Mouse (Mus musculus): Measurements from ENCODE around the gene Lbh. TPM values are rescaled to one million over a fixed set of nuclear protein-coding genes. Genes with fewer than 3 reads are reported as not detected.
A peak's percentile ranks its signal among the peaks of the same experiment; 100 is the strongest.

The Lbh gene
- polyA plus RNA-seq, 1 experiment from 2014 or later = 2.7 TPM

- 77% methylated on average over 9 of the region's 9 CpGs for WGBS
- Histone ChIP-seq H3K4me1 (replicated peaks; ENCODE audit: control insufficient read depth, insufficient read depth) (peaks cover 6% of the 10 kb centered on the region), H3K9ac (ENCODE audit: low read length) (no peak overlapping the region), H3K4me2 (replicated peaks; ENCODE audit: low read depth) (no peak overlapping the region), H3K9me3 (ENCODE audit: control insufficient read depth, low read length) (no peaks in the 10 kb centered on the region), H3K27ac (replicated peaks) (no peak overlapping the region), H3K27me3 (ENCODE audit: control insufficient read depth, insufficient read depth, low read length) (no peaks in the 10 kb centered on the region), H3K36me3 (ENCODE audit: control insufficient read depth, insufficient read depth, low read length) (peaks cover 2% of the 10 kb centered on the region; the same call in 1 of the 2 replicates), H3K4me3 (ENCODE audit: low read depth, low read length) (no peak overlapping the region)
- DNase-seq (ENCODE audit: low spot score) (no peak), ATAC-seq (ENCODE audit: low FRiP score, low TSS enrichment) (no peak)
- no peak for TF ChIP-seq EP300 (optimal IDR thresholded peaks at IDR 0.05)
- TF ChIP-seq CTCF (IDR thresholded peaks at IDR 0.05; ENCODE audit: low read depth) = no peak
Measured at GRCm38 (mm10) chr17:72937204-72937603, 19.1 kb downstream of the Lbh start.

- Histone ChIP-seq H3K27ac (replicated peaks) (no peak overlapping the region), H3K27me3 (ENCODE audit: control insufficient read depth, insufficient read depth, low read length) (no peaks in the 10 kb centered on the region), H3K4me1 (replicated peaks; ENCODE audit: control insufficient read depth, insufficient read depth) (peaks cover 6% of the 10 kb centered on the region), H3K9ac (ENCODE audit: low read length) (no peak overlapping the region), H3K9me3 (ENCODE audit: control insufficient read depth, low read length) (no peaks in the 10 kb centered on the region), H3K36me3 (ENCODE audit: control insufficient read depth, insufficient read depth, low read length) (peaks cover 2% of the 10 kb centered on the region; the same call in 1 of the 2 replicates), H3K4me3 (ENCODE audit: low read depth, low read length) (no peak overlapping the region), H3K4me2 (replicated peaks; ENCODE audit: low read depth) (no peak overlapping the region)
- no peak for DNase-seq (ENCODE audit: low spot score)
- no peak for TF ChIP-seq CTCF (IDR thresholded peaks at IDR 0.05; ENCODE audit: low read depth)
- no peak for TF ChIP-seq EP300 (optimal IDR thresholded peaks at IDR 0.05)
- ATAC-seq (ENCODE audit: low FRiP score, low TSS enrichment) = peak; percentile 43
- 60% methylated on average over 11 of the region's 11 CpGs for WGBS
Measured at GRCm38 (mm10) chr17:72938026-72938795, 20.1 kb downstream of the Lbh start.

GRCm38 (mm10) chr17:72938871-72939568 lies 20.9 kb downstream of the Lbh start:
- 72% methylated on average over 15 of the region's 15 CpGs for WGBS
- H3K27me3 ChIP-seq (ENCODE audit: control insufficient read depth, insufficient read depth, low read length) = no peaks in the 10 kb centered on the region
- no peak overlapping the region for H3K4me2 ChIP-seq (replicated peaks; ENCODE audit: low read depth)
- no peak overlapping the region for H3K27ac ChIP-seq (replicated peaks)
- peaks cover 2% of the 10 kb centered on the region; the same call in 1 of the 2 replicates for H3K36me3 ChIP-seq (ENCODE audit: control insufficient read depth, insufficient read depth, low read length)
- H3K9ac ChIP-seq (ENCODE audit: low read length) = no peak overlapping the region
- TF ChIP-seq CTCF (IDR thresholded peaks at IDR 0.05; ENCODE audit: low read depth) (no peak), EP300 (optimal IDR thresholded peaks at IDR 0.05) (no peak)
- ATAC-seq (ENCODE audit: low FRiP score, low TSS enrichment) (no peak), DNase-seq (ENCODE audit: low spot score) (no peak)
- peaks cover 6% of the 10 kb centered on the region for H3K4me1 ChIP-seq (replicated peaks; ENCODE audit: control insufficient read depth, insufficient read depth)
- no peak overlapping the region for H3K4me3 ChIP-seq (ENCODE audit: low read depth, low read length)
- H3K9me3 ChIP-seq (ENCODE audit: control insufficient read depth, low read length) = no peaks in the 10 kb centered on the region

- Histone ChIP-seq H3K4me3 (ENCODE audit: low read depth, low read length) (no peak overlapping the region), H3K4me1 (replicated peaks; ENCODE audit: control insufficient read depth, insufficient read depth) (peaks cover 6% of the 10 kb centered on the region), H3K9me3 (ENCODE audit: control insufficient read depth, low read length) (no peaks in the 10 kb centered on the region), H3K9ac (ENCODE audit: low read length) (no peak overlapping the region), H3K36me3 (ENCODE audit: control insufficient read depth, insufficient read depth, low read length) (peaks cover 2% of the 10 kb centered on the region; the same call in 1 of the 2 replicates), H3K27ac (replicated peaks) (no peak overlapping the region), H3K4me2 (replicated peaks; ENCODE audit: low read depth) (no peak overlapping the region), H3K27me3 (ENCODE audit: control insufficient read depth, insufficient read depth, low read length) (no peaks in the 10 kb centered on the region)
- ATAC-seq (ENCODE audit: low FRiP score, low TSS enrichment) (no peak), DNase-seq (ENCODE audit: low spot score) (no peak)
- 74% methylated on average over 6 of the region's 6 CpGs for WGBS
- TF ChIP-seq CTCF (IDR thresholded peaks at IDR 0.05; ENCODE audit: low read depth) (no peak), EP300 (optimal IDR thresholded peaks at IDR 0.05) (no peak)
Measured at GRCm38 (mm10) chr17:72939569-72939899, 21.4 kb downstream of the Lbh start.

DNA sequence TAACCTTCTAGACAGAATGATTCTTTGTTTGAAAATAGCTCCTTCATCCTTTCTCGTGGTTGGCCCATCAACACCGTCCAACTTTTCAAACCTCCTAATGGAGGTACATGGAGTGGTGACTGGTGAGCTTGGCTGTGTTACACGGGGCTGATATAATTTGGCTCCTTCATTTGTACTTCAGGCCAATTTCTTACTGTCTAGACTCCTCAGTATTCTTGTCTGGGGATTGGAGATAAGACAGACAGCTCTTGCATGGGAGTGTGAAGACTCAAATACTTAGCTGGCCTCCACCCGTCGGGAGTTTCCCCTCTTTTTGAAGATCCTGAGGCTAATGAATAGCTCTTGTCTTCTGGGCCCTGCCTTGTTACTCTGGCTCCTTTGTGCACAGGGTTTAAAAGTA lies 26.3 kb downstream of the Lbh start:
- WGBS = 71% methylated on average over 5 of the region's 5 CpGs
- no peak overlapping the region for H3K4me3 ChIP-seq (ENCODE audit: low read depth, low read length)
- H3K27me3 ChIP-seq (ENCODE audit: control insufficient read depth, insufficient read depth, low read length) = no peaks in the 10 kb centered on the region
- H3K27ac ChIP-seq (replicated peaks) = no peak overlapping the region
- H3K9me3 ChIP-seq (ENCODE audit: control insufficient read depth, low read length) = no peaks in the 10 kb centered on the region
- no peak for DNase-seq (ENCODE audit: low spot score)
- H3K36me3 ChIP-seq (ENCODE audit: control insufficient read depth, insufficient read depth, low read length) = peaks cover 2% of the 10 kb centered on the region; the same call in 1 of the 2 replicates
- no peaks in the 10 kb centered on the region for H3K4me1 ChIP-seq (replicated peaks; ENCODE audit: control insufficient read depth, insufficient read depth)
- no peak overlapping the region for H3K4me2 ChIP-seq (replicated peaks; ENCODE audit: low read depth)
- H3K9ac ChIP-seq (ENCODE audit: low read length) = no peak overlapping the region
- no peak for TF ChIP-seq EP300 (optimal IDR thresholded peaks at IDR 0.05)
- no peak for TF ChIP-seq CTCF (IDR thresholded peaks at IDR 0.05; ENCODE audit: low read depth)
- ATAC-seq (ENCODE audit: low FRiP score, low TSS enrichment) = no peak

Measured in stomach, postnatal 0 days (tissue).